Mouse (Mus musculus) cerebellum, adult 11-12 months (tissue): Measurements from ENCODE around the gene Vmn2r22.
"Not testable (repeated sequence)": the region's sequence is repeated elsewhere in the genome, so short reads cannot be mapped to it uniquely, and the experiment has no call there.

Experiments
- DNase-seq: peaks from one replicate; pipeline ENCODE4 v3.0.0; 2022

Gene Vmn2r22

GRCm38 (mm10) chr6:123650625-123651024, at the start of gene Vmn2r22:
TSS of gene Vmn2r22 (minus strand) at chr6:123650725.
- not testable (repeated sequence) for DNase-seq

GRCm38 (mm10) chr6:123697213-123697612, 46.7 kb upstream of the Vmn2r22 start:
- DNase-seq: no peak

- DNase-seq: not testable (repeated sequence)
Observed at GRCm38 (mm10) chr6:123696639-123697038, 46.1 kb upstream of the Vmn2r22 start.

- DNase-seq: no peak
Observed at GRCm38 (mm10) chr6:123657040-123657439, 6.5 kb upstream of the Vmn2r22 start.

GRCm38 (mm10) chr6:123639394-123639793, 11.1 kb downstream of the Vmn2r22 start:
- DNase-seq: not testable (repeated sequence)

- not testable (repeated sequence) for DNase-seq
Observed at GRCm38 (mm10) chr6:123623784-123624183, 26.7 kb downstream of the Vmn2r22 start.

- not testable (repeated sequence) for DNase-seq
Observed at GRCm38 (mm10) chr6:123588368-123588767, 62.2 kb downstream of the Vmn2r22 start.

- DNase-seq: not testable (repeated sequence)
Observed at GRCm38 (mm10) chr6:123587796-123588328, 62.7 kb downstream of the Vmn2r22 start.

GRCm38 (mm10) chr6:123583988-123584387, 66.5 kb downstream of the Vmn2r22 start:
- not testable (repeated sequence) for DNase-seq

GRCm38 (mm10) chr6:123574698-123575097, 75.8 kb downstream of the Vmn2r22 start:
- not testable (repeated sequence) for DNase-seq
